10 mouse cellular contexts compared by ENCODE assay signal in the genomic region with DNA sequence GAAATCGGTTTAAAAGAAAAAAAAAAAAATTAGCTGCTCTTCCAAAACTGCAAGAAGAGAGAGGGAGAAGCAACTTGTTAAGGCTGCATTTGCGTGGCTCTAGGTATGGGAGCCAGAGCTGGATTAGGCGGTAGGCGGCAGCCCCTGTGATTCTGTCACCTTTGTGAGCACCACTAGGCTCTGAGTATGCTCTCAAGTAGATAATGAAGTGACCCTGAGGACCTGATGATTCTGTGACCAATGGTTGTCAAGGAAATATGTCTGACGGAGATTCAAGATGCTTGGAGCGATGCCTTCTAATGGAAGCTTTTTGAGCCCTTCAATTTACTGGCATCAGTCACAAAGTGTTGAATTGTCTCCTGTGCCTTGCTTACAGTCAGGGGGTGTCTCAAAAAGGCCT.
A peak's percentile ranks its signal among the peaks of the same experiment; 100 is the strongest.
DNase-seq lines count a peak whose midpoint lies in the region; ATAC-seq and TF ChIP-seq lines count a peak whose summit lies in the region.
"Had no signal": no experiment of that assay in that cellular context is flagged by ENCODE, and none has a peak within 500 bp of the region (broad histone marks: within the 10 kb centered on the region; RNA-seq: fewer than 3 reads in every experiment).

No protein-coding gene starts in this region.

- H3K36me3 ChIP-seq in heart, embryonic 16.5 days (ENCODE audit: control insufficient read depth, insufficient read depth): no peaks in the 10 kb centered on the region
- H3K36me3 ChIP-seq in embryonic facial prominence, embryonic 13.5 days: peaks cover 10% of the 10 kb centered on the region
- no peaks in the 10 kb centered on the region for H3K36me3 ChIP-seq in hindbrain, embryonic 15.5 days
- H3K36me3 ChIP-seq in midbrain, postnatal 0 days (ENCODE audit: insufficient read depth, low read length): no peaks in the 10 kb centered on the region

- peak overlapping the region; percentile 87 for H3K4me3 ChIP-seq in heart, embryonic 16.5 days (ENCODE audit: low read length)
- peak overlapping the region; percentile 95 for H3K4me3 ChIP-seq in embryonic facial prominence, embryonic 13.5 days
- H3K4me3 ChIP-seq in hindbrain, embryonic 15.5 days: peak overlapping the region; percentile 70
- peak overlapping the region; percentile 89 for H3K4me3 ChIP-seq in midbrain, postnatal 0 days (ENCODE audit: low read depth, low read length)

- peak overlapping the region; percentile 60 for H3K4me2 ChIP-seq in heart, embryonic 16.5 days (ENCODE audit: low read depth, low read length)
- H3K4me2 ChIP-seq in embryonic facial prominence, embryonic 13.5 days: peak overlapping the region; percentile 72
- peak overlapping the region; percentile 83 for H3K4me2 ChIP-seq in hindbrain, embryonic 15.5 days
- H3K4me2 ChIP-seq in midbrain, postnatal 0 days (ENCODE audit: low read depth, low read length, poor library complexity, severe bottlenecking): peak overlapping the region; percentile 94

- no peak for TF ChIP-seq CTCF in midbrain, postnatal 0 days (IDR thresholded peaks at IDR 0.05)

- no peak overlapping the region for H3K9ac ChIP-seq in heart, embryonic 16.5 days (ENCODE audit: low read length)
- H3K9ac ChIP-seq in embryonic facial prominence, embryonic 13.5 days: peak overlapping the region; percentile 98
- H3K9ac ChIP-seq in hindbrain, embryonic 15.5 days: peak overlapping the region; percentile 87
- peak overlapping the region; percentile 71; the same call in 1 of the 2 replicates for H3K9ac ChIP-seq in midbrain, postnatal 0 days (replicated peaks; ENCODE audit: low read length, poor library complexity, severe bottlenecking)

- H3K9me3 ChIP-seq in heart, embryonic 16.5 days (replicated peaks; ENCODE audit: control insufficient read depth, low read length): no peaks in the 10 kb centered on the region
- H3K9me3 ChIP-seq in embryonic facial prominence, embryonic 13.5 days: no peaks in the 10 kb centered on the region
- no peaks in the 10 kb centered on the region for H3K9me3 ChIP-seq in hindbrain, embryonic 15.5 days
- no peaks in the 10 kb centered on the region for H3K9me3 ChIP-seq in midbrain, postnatal 0 days (ENCODE audit: low read length)

- no peaks in the 10 kb centered on the region; the same call in 1 of the 2 replicates for H3K27me3 ChIP-seq in heart, embryonic 16.5 days (ENCODE audit: control insufficient read depth, insufficient read depth, low read length)
- H3K27me3 ChIP-seq in embryonic facial prominence, embryonic 13.5 days: no peaks in the 10 kb centered on the region
- H3K27me3 ChIP-seq in hindbrain, embryonic 15.5 days: no peaks in the 10 kb centered on the region
- no peaks in the 10 kb centered on the region for H3K27me3 ChIP-seq in midbrain, postnatal 0 days (ENCODE audit: insufficient read depth, low read length)
- H3K27me3 ChIP-seq: CH12.LX had no signal

- 58% methylated on average over 6 of the region's 6 CpGs for WGBS in heart, embryonic 16.5 days
- 13% methylated on average over 6 of the region's 6 CpGs for WGBS in embryonic facial prominence, embryonic 13.5 days
- 15% methylated on average over 6 of the region's 6 CpGs for WGBS in hindbrain, embryonic 15.5 days
- WGBS in midbrain, postnatal 0 days: 32% methylated on average over 6 of the region's 6 CpGs

- ATAC-seq in heart, embryonic 16.5 days (replicated peaks; ENCODE audit: extremely low read depth, insufficient read depth, low FRiP score): no peak
- no peak for ATAC-seq in embryonic facial prominence, embryonic 13.5 days (ENCODE audit: insufficient number of reproducible peaks, insufficient read depth, low FRiP score, low TSS enrichment, low read depth)
- ATAC-seq in hindbrain, embryonic 15.5 days (ENCODE audit: low FRiP score, low read depth): no peak
- ATAC-seq in midbrain, postnatal 0 days (ENCODE audit: low FRiP score): no peak

- no peak for DNase-seq in heart, postnatal 4 days
- DNase-seq in midbrain, postnatal 0 days (ENCODE audit: low spot score): peak; percentile 54
- no peak for DNase-seq in thymus, postnatal 10 days (ENCODE audit: low spot score in 2 of 2)
- no peak for DNase-seq in frontal cortex, postnatal 10 days (ENCODE audit: low spot score in 2 of 2)
- DNase-seq in left cerebral cortex, adult 11 months (ENCODE audit: low spot score): no peak
- DNase-seq: kidney, postnatal 25 days had no signal

- no peak overlapping the region for H3K27ac ChIP-seq in heart, embryonic 16.5 days (ENCODE audit: low read length)
- H3K27ac ChIP-seq in embryonic facial prominence, embryonic 13.5 days: 0 out of 2 replicates have a peak overlapping the region, but pooled peaks have one; percentile 69
- H3K27ac ChIP-seq in hindbrain, embryonic 15.5 days (replicated peaks): peak overlapping the region; percentile 99
- peak overlapping the region; percentile 47; the same call in 1 of the 2 replicates for H3K27ac ChIP-seq in midbrain, postnatal 0 days (ENCODE audit: low read depth, low read length)

- H3K4me1 ChIP-seq in heart, embryonic 16.5 days (ENCODE audit: control insufficient read depth, insufficient read depth, low read length): peaks cover 10% of the 10 kb centered on the region; the same call in 1 of the 2 replicates
- H3K4me1 ChIP-seq in embryonic facial prominence, embryonic 13.5 days: peaks cover 51% of the 10 kb centered on the region
- peaks cover 56% of the 10 kb centered on the region for H3K4me1 ChIP-seq in hindbrain, embryonic 15.5 days (replicated peaks)
- peaks cover 10% of the 10 kb centered on the region; the same call in 1 of the 2 replicates for H3K4me1 ChIP-seq in midbrain, postnatal 0 days (ENCODE audit: insufficient read depth, low read length)
